ENCODE assay signal across 14 mouse cellular contexts in the genomic region with DNA sequence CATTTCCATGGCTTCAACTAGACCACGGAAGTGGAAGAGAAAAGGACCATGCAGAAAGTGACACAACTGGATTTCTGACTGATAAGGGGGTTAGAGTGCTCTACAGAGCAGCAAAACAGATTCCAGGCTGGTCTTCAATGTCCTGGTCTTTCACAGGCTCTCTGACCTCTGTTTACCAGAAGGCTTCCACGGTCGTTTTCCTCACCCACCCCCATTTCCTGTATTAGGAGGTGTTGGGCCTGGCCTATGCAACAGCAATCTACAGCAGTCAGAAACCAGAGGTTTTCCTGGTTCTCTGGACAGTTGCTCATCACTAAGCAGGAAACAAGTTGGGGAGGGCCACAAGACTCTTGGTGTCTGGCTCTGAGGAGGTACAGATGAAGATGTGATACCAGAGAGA.
DNase-seq lines count a peak whose midpoint lies in the region; ATAC-seq and TF ChIP-seq lines count a peak whose summit lies in the region.
"Had no signal": no experiment of that assay in that cellular context is flagged by ENCODE, and none has a peak within 500 bp of the region (broad histone marks: within the 10 kb centered on the region; RNA-seq: fewer than 3 reads in every experiment).

No protein-coding gene starts in this region.

- no peaks in the 10 kb centered on the region for H3K9me3 ChIP-seq in heart, embryonic 13.5 days
- H3K9me3 ChIP-seq in midbrain, embryonic 11.5 days (ENCODE audit: control insufficient read depth, low read length), result no peaks in the 10 kb centered on the region
- H3K9me3 ChIP-seq in midbrain, postnatal 0 days (ENCODE audit: low read length), result no peaks in the 10 kb centered on the region
- H3K9me3 ChIP-seq in liver, embryonic 13.5 days (replicated peaks), result no peaks in the 10 kb centered on the region
- H3K9me3 ChIP-seq: limb, embryonic 12.5 days had no signal

- H3K4me3 ChIP-seq in heart, embryonic 13.5 days, result no peak overlapping the region
- no peak overlapping the region for H3K4me3 ChIP-seq in midbrain, embryonic 11.5 days (ENCODE audit: low read depth, low read length)
- H3K4me3 ChIP-seq in midbrain, postnatal 0 days (ENCODE audit: low read depth, low read length), result no peak overlapping the region
- H3K4me3 ChIP-seq in liver, embryonic 13.5 days (replicated peaks), result no peak overlapping the region
- H3K4me3 ChIP-seq: limb, embryonic 12.5 days; myocyte had no signal

- no peaks in the 10 kb centered on the region for H3K27me3 ChIP-seq in heart, embryonic 13.5 days (replicated peaks)
- no peaks in the 10 kb centered on the region for H3K27me3 ChIP-seq in midbrain, embryonic 11.5 days (ENCODE audit: control insufficient read depth, insufficient read depth, low read length)
- no peaks in the 10 kb centered on the region for H3K27me3 ChIP-seq in midbrain, postnatal 0 days (ENCODE audit: insufficient read depth, low read length)
- H3K27me3 ChIP-seq in liver, embryonic 13.5 days, result no peaks in the 10 kb centered on the region
- H3K27me3 ChIP-seq: limb, embryonic 12.5 days had no signal

- H3K27ac ChIP-seq in heart, embryonic 13.5 days (replicated peaks), result peak overlapping the region; percentile 75
- no peak overlapping the region for H3K27ac ChIP-seq in midbrain, embryonic 11.5 days (ENCODE audit: low read depth, low read length)
- H3K27ac ChIP-seq in midbrain, postnatal 0 days (ENCODE audit: low read depth, low read length), result no peak overlapping the region
- peak overlapping the region; percentile 67 for H3K27ac ChIP-seq in liver, embryonic 13.5 days
- H3K27ac ChIP-seq: limb, embryonic 12.5 days had no signal

- WGBS in heart, embryonic 13.5 days, result 36% methylated on average over 3 of the region's 3 CpGs
- 73% methylated on average over 3 of the region's 3 CpGs for WGBS in midbrain, embryonic 11.5 days
- WGBS in midbrain, postnatal 0 days, result 71% methylated on average over 3 of the region's 3 CpGs
- WGBS in liver, embryonic 13.5 days (ENCODE audit: insufficient replicate concordance), result 1% methylated on average over 3 of the region's 3 CpGs

- no peak for DNase-seq in heart, adult 11 months
- peak; percentile 82 for DNase-seq in midbrain, embryonic 11.5 days (ENCODE audit: low spot score, missing footprints)
- DNase-seq in midbrain, postnatal 0 days (ENCODE audit: low spot score), result no peak
- no peak for DNase-seq in liver, embryonic 13.5 days
- DNase-seq in urinary bladder, postnatal 4 days (ENCODE audit: low spot score in 2 of 2), result no peak
- no peak for DNase-seq in left cerebral cortex, adult 8-10 months (ENCODE audit: low spot score in 2 of 2)
- no peak for DNase-seq in layer of hippocampus, postnatal 36 days
- DNase-seq: cerebellum, adult 18-20 months; gastrocnemius, postnatal 14 days; kidney, postnatal 36 days; retina, postnatal 1 day had no signal

- no peak for ATAC-seq in heart, embryonic 13.5 days (ENCODE audit: extremely low read depth, insufficient number of reproducible peaks, low FRiP score, low TSS enrichment)
- no peak for ATAC-seq in midbrain, embryonic 11.5 days (ENCODE audit: low FRiP score)
- ATAC-seq in midbrain, postnatal 0 days (ENCODE audit: low FRiP score), result no peak
- ATAC-seq in liver, embryonic 13.5 days (ENCODE audit: low read depth), result no peak; the same call in 1 of the 2 replicates

- H3K9ac ChIP-seq in heart, embryonic 13.5 days, result no peak overlapping the region
- no peak overlapping the region for H3K9ac ChIP-seq in midbrain, embryonic 11.5 days (ENCODE audit: low read length)
- no peak overlapping the region for H3K9ac ChIP-seq in midbrain, postnatal 0 days (replicated peaks; ENCODE audit: low read length, poor library complexity, severe bottlenecking)
- 0 out of 2 replicates have a peak overlapping the region, but pooled peaks have one; percentile 1 for H3K9ac ChIP-seq in liver, embryonic 13.5 days
- H3K9ac ChIP-seq: limb, embryonic 12.5 days had no signal

- no peak for TF ChIP-seq CTCF in midbrain, postnatal 0 days (IDR thresholded peaks at IDR 0.05)

- no peaks in the 10 kb centered on the region for H3K36me3 ChIP-seq in heart, embryonic 13.5 days
- no peaks in the 10 kb centered on the region for H3K36me3 ChIP-seq in midbrain, embryonic 11.5 days (ENCODE audit: control insufficient read depth, insufficient read depth, low read length)
- no peaks in the 10 kb centered on the region for H3K36me3 ChIP-seq in midbrain, postnatal 0 days (ENCODE audit: insufficient read depth, low read length)
- H3K36me3 ChIP-seq in liver, embryonic 13.5 days, result no peaks in the 10 kb centered on the region
- H3K36me3 ChIP-seq: limb, embryonic 12.5 days had no signal

- no peak overlapping the region for H3K4me2 ChIP-seq in heart, embryonic 13.5 days
- H3K4me2 ChIP-seq in midbrain, embryonic 11.5 days, result no peak overlapping the region
- no peak overlapping the region for H3K4me2 ChIP-seq in midbrain, postnatal 0 days (ENCODE audit: low read depth, low read length, poor library complexity, severe bottlenecking)
- H3K4me2 ChIP-seq in liver, embryonic 13.5 days, result no peak overlapping the region
- H3K4me2 ChIP-seq: limb, embryonic 12.5 days had no signal

- H3K4me1 ChIP-seq in heart, embryonic 13.5 days, result peaks cover 27% of the 10 kb centered on the region
- H3K4me1 ChIP-seq in midbrain, embryonic 11.5 days (ENCODE audit: control insufficient read depth, insufficient read depth, low read length), result peaks cover 5% of the 10 kb centered on the region; the same call in 1 of the 2 replicates
- no peaks in the 10 kb centered on the region for H3K4me1 ChIP-seq in midbrain, postnatal 0 days (ENCODE audit: insufficient read depth, low read length)
- peaks cover 46% of the 10 kb centered on the region for H3K4me1 ChIP-seq in liver, embryonic 13.5 days (replicated peaks)

Comparison
In these comparisons a context has a peak if more than half of its experiments do, and no peak if none do; other contexts are left out.
1. H3K27ac ChIP-seq: peak in heart, embryonic 13.5 days (single experiment) and liver, embryonic 13.5 days (single experiment); none in midbrain, embryonic 11.5 days (single experiment) and midbrain, postnatal 0 days (single experiment).